Mouse (Mus musculus): ENCODE data around the gene Zfp941. TPM values are rescaled to one million over a fixed set of nuclear protein-coding genes. Genes with fewer than 3 reads are reported as not detected.

Zfp941 gene
- polyA plus RNA-seq (2015; fragmentation: Nextera tagmentation; extraction: Ambion mirVana): 0.74 and 0.93 TPM in 2 replicates

GRCm38 (mm10) chr7:140821653-140822329, at the start of gene Zfp941:
Gene Zfp941 (minus strand): TSS chr7:140822178.
- no peaks in the 10 kb centered on the region for H3K36me3 ChIP-seq (ENCODE audit: control insufficient read depth, insufficient read depth)
- H3K4me2 ChIP-seq (ENCODE audit: low read depth, low read length): peak within 1 kb of the TSS; percentile 82
- WGBS: 3% methylated on average over 21 of the region's 21 CpGs
- H3K4me3 ChIP-seq (ENCODE audit: low read length): peak within 1 kb of the TSS; percentile 50
- no peak for ATAC-seq (replicated peaks; ENCODE audit: extremely low read depth, insufficient read depth, low FRiP score)
- H3K27ac ChIP-seq (ENCODE audit: low read length): no peak within 1 kb of the TSS
- no peaks in the 10 kb centered on the region for H3K27me3 ChIP-seq (ENCODE audit: control insufficient read depth, insufficient read depth, low read length)
- no peaks in the 10 kb centered on the region for H3K4me1 ChIP-seq (ENCODE audit: control insufficient read depth, insufficient read depth, low read length)
- no peaks in the 10 kb centered on the region; the same call in 1 of the 2 replicates for H3K9me3 ChIP-seq (replicated peaks; ENCODE audit: control insufficient read depth, low read length)
- H3K9ac ChIP-seq (ENCODE audit: low read length): peak within 1 kb of the TSS; percentile 64

- H3K4me3 ChIP-seq (ENCODE audit: low read length): no peak overlapping the region
- H3K4me1 ChIP-seq (ENCODE audit: control insufficient read depth, insufficient read depth, low read length): no peaks in the 10 kb centered on the region
- ATAC-seq (replicated peaks; ENCODE audit: extremely low read depth, insufficient read depth, low FRiP score): no peak
- H3K27ac ChIP-seq (ENCODE audit: low read length): no peak overlapping the region
- WGBS: 84% methylated on average over 12 of the region's 12 CpGs
- H3K9ac ChIP-seq (ENCODE audit: low read length): no peak overlapping the region
- peaks cover 66% of the 10 kb centered on the region for H3K36me3 ChIP-seq (ENCODE audit: control insufficient read depth, insufficient read depth)
- H3K9me3 ChIP-seq (replicated peaks; ENCODE audit: control insufficient read depth, low read length): no peaks in the 10 kb centered on the region
- no peak overlapping the region for H3K4me2 ChIP-seq (ENCODE audit: low read depth, low read length)
- no peaks in the 10 kb centered on the region for H3K27me3 ChIP-seq (ENCODE audit: control insufficient read depth, insufficient read depth, low read length)
These were observed 42.8 kb upstream of the Zfp941 start for GRCm38 (mm10) chr7:140864761-140865160.

DNA sequence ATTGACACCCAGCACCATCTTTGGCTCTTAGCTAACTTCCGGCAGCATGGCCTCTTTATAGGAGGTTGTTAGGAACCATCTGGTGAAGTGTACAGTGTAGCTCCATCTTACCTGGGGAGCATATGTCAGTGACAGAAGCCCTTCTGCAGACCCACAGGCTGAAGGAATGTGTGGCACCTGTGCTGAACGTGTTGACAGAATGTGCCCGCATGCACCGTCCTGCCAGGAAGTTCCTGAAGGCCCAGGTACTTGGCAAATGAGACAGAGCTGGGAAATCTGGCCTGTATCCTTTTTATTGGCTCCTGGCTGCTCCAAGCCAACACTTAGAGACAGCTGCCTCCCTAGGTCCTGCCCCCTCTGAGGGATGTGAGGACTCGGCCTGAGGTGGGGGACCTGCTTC, 38.8 kb upstream of the Zfp941 start:
- 81% methylated on average over 5 of the region's 5 CpGs for WGBS

GRCm38 (mm10) chr7:140859997-140860396, 38.0 kb upstream of the Zfp941 start:
- H3K9ac ChIP-seq (ENCODE audit: low read length): no peak overlapping the region
- no peak overlapping the region for H3K4me3 ChIP-seq (ENCODE audit: low read length)
- ATAC-seq (replicated peaks; ENCODE audit: extremely low read depth, insufficient read depth, low FRiP score): no peak
- H3K4me1 ChIP-seq (ENCODE audit: control insufficient read depth, insufficient read depth, low read length): peaks cover 21% of the 10 kb centered on the region
- no peak overlapping the region for H3K4me2 ChIP-seq (ENCODE audit: low read depth, low read length)
- H3K27me3 ChIP-seq (ENCODE audit: control insufficient read depth, insufficient read depth, low read length): no peaks in the 10 kb centered on the region
- H3K9me3 ChIP-seq (replicated peaks; ENCODE audit: control insufficient read depth, low read length): no peaks in the 10 kb centered on the region
- peaks cover 60% of the 10 kb centered on the region for H3K36me3 ChIP-seq (ENCODE audit: control insufficient read depth, insufficient read depth)
- WGBS: 72% methylated on average over 6 of the region's 6 CpGs
- no peak overlapping the region for H3K27ac ChIP-seq (ENCODE audit: low read length)

More for the DNA sequence above, 38.8 kb upstream of the Zfp941 start:
- Histone ChIP-seq H3K4me3 (ENCODE audit: low read length) (no peak overlapping the region), H3K27ac (ENCODE audit: low read length) (no peak overlapping the region), H3K36me3 (ENCODE audit: control insufficient read depth, insufficient read depth) (peaks cover 61% of the 10 kb centered on the region), H3K4me2 (ENCODE audit: low read depth, low read length) (no peak overlapping the region), H3K9ac (ENCODE audit: low read length) (no peak overlapping the region), H3K4me1 (ENCODE audit: control insufficient read depth, insufficient read depth, low read length) (peaks cover 15% of the 10 kb centered on the region), H3K27me3 (ENCODE audit: control insufficient read depth, insufficient read depth, low read length) (no peaks in the 10 kb centered on the region), H3K9me3 (replicated peaks; ENCODE audit: control insufficient read depth, low read length) (no peaks in the 10 kb centered on the region)
- no peak for ATAC-seq (replicated peaks; ENCODE audit: extremely low read depth, insufficient read depth, low FRiP score)

- no peaks in the 10 kb centered on the region for H3K27me3 ChIP-seq (ENCODE audit: control insufficient read depth, insufficient read depth, low read length)
- 95% methylated on average over 8 of the region's 8 CpGs for WGBS
- H3K27ac ChIP-seq (ENCODE audit: low read length): no peak overlapping the region
- peaks cover 58% of the 10 kb centered on the region for H3K36me3 ChIP-seq (ENCODE audit: control insufficient read depth, insufficient read depth)
- H3K9me3 ChIP-seq (replicated peaks; ENCODE audit: control insufficient read depth, low read length): no peaks in the 10 kb centered on the region
- ATAC-seq (replicated peaks; ENCODE audit: extremely low read depth, insufficient read depth, low FRiP score): no peak
- H3K4me3 ChIP-seq (ENCODE audit: low read length): no peak overlapping the region; the same call in 1 of the 2 replicates
- peaks cover 23% of the 10 kb centered on the region for H3K4me1 ChIP-seq (ENCODE audit: control insufficient read depth, insufficient read depth, low read length)
- H3K4me2 ChIP-seq (ENCODE audit: low read depth, low read length): peak overlapping the region; percentile 98
- H3K9ac ChIP-seq (ENCODE audit: low read length): peak overlapping the region; percentile 80
These were observed 36.8 kb upstream of the Zfp941 start for GRCm38 (mm10) chr7:140858746-140859145.

GRCm38 (mm10) chr7:140857550-140858505, 35.9 kb upstream of the Zfp941 start, which contains the start of gene Bet1l:
Gene Bet1l (minus strand): TSS chr7:140857577.
- 0 out of 2 replicates have a peak, but pooled peaks have one; percentile 11 for ATAC-seq (replicated peaks; ENCODE audit: extremely low read depth, insufficient read depth, low FRiP score)
- Histone ChIP-seq H3K36me3 (ENCODE audit: control insufficient read depth, insufficient read depth) (peaks cover 58% of the 10 kb centered on the region), H3K4me2 (ENCODE audit: low read depth, low read length) (peak within 1 kb of the TSS; percentile 98), H3K27me3 (ENCODE audit: control insufficient read depth, insufficient read depth, low read length) (no peaks in the 10 kb centered on the region), H3K9me3 (replicated peaks; ENCODE audit: control insufficient read depth, low read length) (no peaks in the 10 kb centered on the region), H3K9ac (ENCODE audit: low read length) (peak within 1 kb of the TSS; percentile 80), H3K4me3 (ENCODE audit: low read length) (peak within 1 kb of the TSS; percentile 80), H3K4me1 (ENCODE audit: control insufficient read depth, insufficient read depth, low read length) (peaks cover 23% of the 10 kb centered on the region), H3K27ac (ENCODE audit: low read length) (peak within 1 kb of the TSS; percentile 95)
- WGBS: 30% methylated on average over 40 of the region's 40 CpGs

- H3K4me2 ChIP-seq (ENCODE audit: low read depth, low read length): peak within 1 kb of the TSS; percentile 98
- H3K9me3 ChIP-seq (replicated peaks; ENCODE audit: control insufficient read depth, low read length): no peaks in the 10 kb centered on the region
- under 1% methylated on average over 49 of the region's 50 CpGs for WGBS
- peak within 1 kb of the TSS; percentile 95 for H3K27ac ChIP-seq (ENCODE audit: low read length)
- peaks cover 58% of the 10 kb centered on the region for H3K36me3 ChIP-seq (ENCODE audit: control insufficient read depth, insufficient read depth)
- ATAC-seq (replicated peaks; ENCODE audit: extremely low read depth, insufficient read depth, low FRiP score): peak; percentile 81
- H3K27me3 ChIP-seq (ENCODE audit: control insufficient read depth, insufficient read depth, low read length): no peaks in the 10 kb centered on the region
- H3K4me3 ChIP-seq (ENCODE audit: low read length): peak within 1 kb of the TSS; percentile 80
- peak within 1 kb of the TSS; percentile 80 for H3K9ac ChIP-seq (ENCODE audit: low read length)
- peaks cover 23% of the 10 kb centered on the region for H3K4me1 ChIP-seq (ENCODE audit: control insufficient read depth, insufficient read depth, low read length)
These were observed 35.0 kb upstream of the Zfp941 start, which contains the start of gene Ric8a for GRCm38 (mm10) chr7:140856785-140857549. Gene Ric8a (plus strand): TSS chr7:140856957.

GRCm38 (mm10) chr7:140855860-140856784, 34.1 kb upstream of the Zfp941 start, which contains the start of gene Gm45785:
Gene Gm45785 (minus strand): TSS chr7:140856331.
- Histone ChIP-seq H3K27me3 (ENCODE audit: control insufficient read depth, insufficient read depth, low read length) (no peaks in the 10 kb centered on the region), H3K27ac (ENCODE audit: low read length) (peak within 1 kb of the TSS; percentile 95), H3K4me3 (ENCODE audit: low read length) (peak within 1 kb of the TSS; percentile 80), H3K4me1 (ENCODE audit: control insufficient read depth, insufficient read depth, low read length) (peaks cover 23% of the 10 kb centered on the region), H3K9me3 (replicated peaks; ENCODE audit: control insufficient read depth, low read length) (no peaks in the 10 kb centered on the region), H3K9ac (ENCODE audit: low read length) (peak within 1 kb of the TSS; percentile 80), H3K36me3 (ENCODE audit: control insufficient read depth, insufficient read depth) (peaks cover 51% of the 10 kb centered on the region), H3K4me2 (ENCODE audit: low read depth, low read length) (peak within 1 kb of the TSS; percentile 98)
- under 1% methylated on average over 51 of the region's 51 CpGs for WGBS
- peak; percentile 82 for ATAC-seq (replicated peaks; ENCODE audit: extremely low read depth, insufficient read depth, low FRiP score)
